Mouse (Mus musculus): ENCODE measurements around the gene Cdip1.
A peak's percentile ranks its signal among the peaks of the same experiment; 100 is the strongest.

Cdip1 gene

GRCm38 (mm10) chr16:4718753-4719518 is 71.2 kb downstream of the Cdip1 start, which contains the start of gene Nmral1:
Nmral1 (minus strand) TSS chr16:4719356.
- DNase-seq (ENCODE audit: low read depth): peak; percentile 70

- no peak for DNase-seq (ENCODE audit: low read depth)
Observed at GRCm38 (mm10) chr16:4717866-4718265, 72.2 kb downstream of the Cdip1 start.

- DNase-seq (ENCODE audit: low read depth): no peak
Observed at GRCm38 (mm10) chr16:4713861-4714710, 76.0 kb downstream of the Cdip1 start.

GRCm38 (mm10) chr16:4711173-4711572 is 78.9 kb downstream of the Cdip1 start:
- no peak for DNase-seq (ENCODE audit: low read depth)

- no peak for DNase-seq (ENCODE audit: low read depth)
Observed at GRCm38 (mm10) chr16:4705541-4705940, 84.6 kb downstream of the Cdip1 start.

- DNase-seq (ENCODE audit: low read depth): no peak
Observed at GRCm38 (mm10) chr16:4702646-4703045, 87.4 kb downstream of the Cdip1 start.

- no peak for DNase-seq (ENCODE audit: low read depth)
Observed at GRCm38 (mm10) chr16:4701211-4701610, 88.9 kb downstream of the Cdip1 start.
